In the genomic region with DNA sequence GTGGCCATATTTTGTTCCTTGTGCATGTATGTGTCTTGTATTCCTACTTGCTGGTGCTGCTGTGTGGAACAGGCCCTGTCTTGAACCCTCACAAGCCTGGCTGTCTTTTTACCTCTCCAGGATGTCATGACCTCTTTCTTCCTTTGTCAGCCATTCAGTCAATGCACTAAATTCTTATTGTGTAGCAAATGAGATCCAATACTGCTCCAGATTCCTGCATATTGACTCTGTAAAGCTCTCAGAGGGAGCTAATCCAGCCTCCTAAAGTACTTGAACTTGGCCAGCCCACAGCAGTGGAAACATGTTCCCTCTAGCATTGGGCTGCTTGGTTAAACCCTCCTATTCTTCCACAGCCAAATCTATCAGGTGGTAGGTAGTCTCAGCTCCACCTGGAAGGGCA, we compare ENCODE assay signal across 28 mouse cellular contexts.
"Had no signal": no experiment of that assay in that cellular context is flagged by ENCODE, and none has a peak within 500 bp of the region (broad histone marks: within the 10 kb centered on the region; RNA-seq: fewer than 3 reads in every experiment).

No protein-coding gene starts in this region.

- H3K9me3 ChIP-seq: heart, embryonic 10.5 days; heart, embryonic 12.5 days; hindbrain, embryonic 10.5 days; hindbrain, embryonic 12.5 days; hindbrain, embryonic 15.5 days; kidney, embryonic 15.5 days; limb, embryonic 10.5 days; limb, embryonic 12.5 days; liver, embryonic 13.5 days; liver, embryonic 15.5 days had no signal

- DNase-seq: gastrocnemius, adult 2 months; gastrocnemius, postnatal 10 days; gastrocnemius, postnatal 25 days; heart, adult 18-20 months; heart, postnatal 10 days; heart, postnatal 4 days; kidney, adult 11 months; kidney, adult 2 months; kidney, adult 9 months; kidney, postnatal 14 days; kidney, postnatal 4 days; liver; liver, embryonic 13.5 days had no signal

- ATAC-seq: hindbrain, postnatal 0 days; intestine, embryonic 16.5 days had no signal

- H3K4me2 ChIP-seq: heart, embryonic 12.5 days; hindbrain, embryonic 12.5 days; hindbrain, embryonic 15.5 days; kidney, embryonic 15.5 days; limb, embryonic 12.5 days; liver, embryonic 11.5 days; liver, embryonic 13.5 days; liver, embryonic 15.5 days had no signal

- H3K4me1 ChIP-seq: hindbrain, embryonic 12.5 days; hindbrain, embryonic 15.5 days; kidney, embryonic 15.5 days; limb, embryonic 10.5 days; liver, embryonic 15.5 days had no signal

- H3K9ac ChIP-seq: heart, embryonic 12.5 days; hindbrain, embryonic 12.5 days; hindbrain, embryonic 15.5 days; kidney, embryonic 15.5 days; limb, embryonic 12.5 days; liver, embryonic 13.5 days; liver, embryonic 15.5 days had no signal

- H3K36me3 ChIP-seq: heart, embryonic 10.5 days; heart, embryonic 12.5 days; hindbrain, embryonic 10.5 days; hindbrain, embryonic 12.5 days; hindbrain, embryonic 15.5 days; kidney, embryonic 15.5 days; limb, embryonic 10.5 days; limb, embryonic 12.5 days; liver, embryonic 13.5 days; liver, embryonic 15.5 days had no signal

- H3K27ac ChIP-seq: gastrocnemius, adult 2 months; heart, embryonic 10.5 days; hindbrain, embryonic 10.5 days; hindbrain, embryonic 12.5 days; hindbrain, embryonic 15.5 days; hindbrain, postnatal 0 days; kidney, embryonic 15.5 days; kidney, postnatal 0 days; layer of hippocampus, adult 2 months; left cerebral cortex, adult 2 months; limb, embryonic 10.5 days; limb, embryonic 12.5 days; liver, embryonic 13.5 days; liver, embryonic 15.5 days had no signal

- H3K27me3 ChIP-seq: heart, embryonic 12.5 days; hindbrain, embryonic 12.5 days; hindbrain, embryonic 15.5 days; kidney, embryonic 15.5 days; liver, embryonic 13.5 days; liver, embryonic 15.5 days had no signal

- H3K4me3 ChIP-seq: gastrocnemius, adult 2 months; heart, embryonic 10.5 days; heart, embryonic 12.5 days; hindbrain, embryonic 10.5 days; hindbrain, embryonic 12.5 days; hindbrain, embryonic 15.5 days; kidney, embryonic 15.5 days; layer of hippocampus, adult 2 months; left cerebral cortex, adult 2 months; limb, embryonic 10.5 days; limb, embryonic 12.5 days; liver, embryonic 13.5 days; liver, embryonic 15.5 days had no signal
